Mouse (Mus musculus) forebrain, embryonic 11.5 days (tissue): ENCODE results near the gene Srsf6. TPM values are rescaled to one million over a fixed set of nuclear protein-coding genes. Genes with fewer than 3 reads are reported as not detected.

Experiments used
- ATAC-seq: fragments of 200-750 bp; cut with Nextera tagmentation; replicated peaks from 2 replicates; pipeline ENCODE4 v1.8.0; 2017; ENCODE audit warnings: moderate TSS enrichment; ENCODE audit not compliant: low FRiP score
- DNase-seq: peaks from one replicate; pipeline ENCODE4 v3.0.0-alpha.2; 2017; ENCODE audit warnings: low spot score
- H3K27ac ChIP-seq: fragments of 300-500 bp; sonication (generic); 2 replicates; pipeline ENCODE4 v1.5.1; 2014; ENCODE audit warnings: low read depth, low read length
- H3K27me3 ChIP-seq: fragments of 300-500 bp; sonication (generic); 2 replicates; pipeline ENCODE4 v1.6.1; 2014; ENCODE audit warnings: mild to moderate bottlenecking, low read length, mixed read lengths; ENCODE audit not compliant: control insufficient read depth, insufficient read depth
- H3K36me3 ChIP-seq: fragments of 300-500 bp; sonication (generic); 2 replicates; pipeline ENCODE4 v1.6.1; 2014; ENCODE audit warnings: mild to moderate bottlenecking, low read length, moderate library complexity, mixed read lengths; ENCODE audit not compliant: control insufficient read depth, insufficient read depth
- H3K4me1 ChIP-seq: fragments of 300-500 bp; sonication (generic); replicated peaks from 2 replicates; pipeline ENCODE4 v1.6.1; 2014; ENCODE audit warnings: low read length, mixed read lengths; ENCODE audit not compliant: control insufficient read depth, insufficient read depth
- H3K4me2 ChIP-seq: fragments of 300-500 bp; sonication (generic); 2 replicates; pipeline ENCODE4 v1.6.1; 2014; ENCODE audit warnings: low read depth, mild to moderate bottlenecking, low read length, moderate library complexity, mixed read lengths; ENCODE audit not compliant: severe bottlenecking
- H3K4me3 ChIP-seq: fragments of 300-500 bp; sonication (generic); 2 replicates; pipeline ENCODE4 v1.5.1; 2014; ENCODE audit warnings: low read depth, low read length
- H3K9ac ChIP-seq: fragments of 300-500 bp; sonication (generic); 2 replicates; pipeline ENCODE4 v1.6.1; 2014; ENCODE audit warnings: low read length
- H3K9me3 ChIP-seq: fragments of 300-500 bp; sonication (generic); 2 replicates; pipeline ENCODE4 v1.6.1; 2016; ENCODE audit warnings: low read length, mixed read lengths; ENCODE audit not compliant: control insufficient read depth
- WGBS: fragments of 180-500 bp; shearing (Covaris S2); extraction: QIAGEN DNeasy Blood & Tissue Kit; methylation state at CpG from one replicate; pipeline ENCODE4 v1.1.7; 2014; 5-methylcytosine and 5-hydroxymethylcytosine counted together
- polyA plus RNA-seq: library from polyadenylated mRNA; unstranded; fragments of >200 nt; fragmentation: Nextera tagmentation; extraction: Ambion mirVana; gene quantifications from 2 replicates; pipeline ENCODE4 v1.2.1, GENCODE M21; 2014

Srsf6 gene
- polyA plus RNA-seq, 1 experiment from 2014 or later: 311 TPM

GRCm38 (mm10) chr2:162900590-162900916 is 30.8 kb upstream of the Srsf6 start:
- H3K27ac ChIP-seq: no peak overlapping the region
- H3K9ac ChIP-seq: no peak overlapping the region
- H3K4me3 ChIP-seq: no peak overlapping the region
- H3K36me3 ChIP-seq: no peaks in the 10 kb centered on the region
- DNase-seq (no peak), ATAC-seq (no peak)
- H3K27me3 ChIP-seq: no peaks in the 10 kb centered on the region
- no peak overlapping the region for H3K4me2 ChIP-seq
- WGBS: 15% methylated on average over 2 of the region's 2 CpGs
- H3K9me3 ChIP-seq: no peaks in the 10 kb centered on the region
- no peaks in the 10 kb centered on the region for H3K4me1 ChIP-seq

GRCm38 (mm10) chr2:162905902-162906301 is 25.4 kb upstream of the Srsf6 start:
- ATAC-seq (no peak), DNase-seq (no peak)
- no peaks in the 10 kb centered on the region for H3K4me1 ChIP-seq
- no peak overlapping the region for H3K4me3 ChIP-seq
- H3K36me3 ChIP-seq: no peaks in the 10 kb centered on the region
- H3K27me3 ChIP-seq: no peaks in the 10 kb centered on the region
- WGBS: 77% methylated on average over 4 of the region's 4 CpGs
- H3K9ac ChIP-seq: no peak overlapping the region
- H3K9me3 ChIP-seq: no peaks in the 10 kb centered on the region
- no peak overlapping the region for H3K4me2 ChIP-seq
- no peak overlapping the region for H3K27ac ChIP-seq

DNA sequence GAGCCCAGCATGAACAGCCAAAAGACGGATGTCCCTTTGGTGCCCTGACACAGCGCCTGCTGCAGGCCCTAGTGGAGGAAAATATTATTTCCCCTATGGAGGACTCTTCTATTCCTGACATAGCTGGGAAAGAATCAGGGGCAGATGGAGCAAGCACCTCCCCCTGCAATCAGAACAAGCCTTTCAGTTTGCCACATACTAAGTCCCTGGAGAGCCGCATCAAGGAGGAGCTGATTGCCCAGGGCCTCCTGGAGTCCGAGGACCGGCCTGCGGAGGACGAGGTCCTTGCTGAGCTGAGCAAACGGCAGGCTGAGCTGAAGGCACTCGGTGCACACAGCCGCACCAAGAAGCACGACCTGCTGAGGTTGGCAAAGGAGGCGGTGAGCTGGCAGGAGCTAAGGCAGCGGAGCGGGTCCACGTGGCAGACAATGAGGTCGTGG is 23.3 kb upstream of the Srsf6 start:
- DNase-seq (no peak), ATAC-seq (no peak)
- WGBS: 48% methylated on average over 16 of the region's 16 CpGs
- H3K4me3 ChIP-seq: no peak overlapping the region
- no peaks in the 10 kb centered on the region for H3K4me1 ChIP-seq
- no peak overlapping the region for H3K9ac ChIP-seq
- H3K27ac ChIP-seq: no peak overlapping the region
- no peaks in the 10 kb centered on the region for H3K9me3 ChIP-seq
- no peaks in the 10 kb centered on the region for H3K36me3 ChIP-seq
- H3K27me3 ChIP-seq: no peaks in the 10 kb centered on the region
- H3K4me2 ChIP-seq: no peak overlapping the region

- no peaks in the 10 kb centered on the region for H3K36me3 ChIP-seq
- H3K4me3 ChIP-seq: no peak overlapping the region
- H3K9me3 ChIP-seq: no peaks in the 10 kb centered on the region
- no peaks in the 10 kb centered on the region for H3K4me1 ChIP-seq
- no peak for DNase-seq
- H3K4me2 ChIP-seq: no peak overlapping the region
- 83% methylated on average over 3 of the region's 3 CpGs for WGBS
- H3K27me3 ChIP-seq: no peaks in the 10 kb centered on the region
- no peak overlapping the region for H3K27ac ChIP-seq
- no peak for ATAC-seq
- H3K9ac ChIP-seq: no peak overlapping the region
These were observed 17.3 kb upstream of the Srsf6 start for GRCm38 (mm10) chr2:162914040-162914439.

DNA sequence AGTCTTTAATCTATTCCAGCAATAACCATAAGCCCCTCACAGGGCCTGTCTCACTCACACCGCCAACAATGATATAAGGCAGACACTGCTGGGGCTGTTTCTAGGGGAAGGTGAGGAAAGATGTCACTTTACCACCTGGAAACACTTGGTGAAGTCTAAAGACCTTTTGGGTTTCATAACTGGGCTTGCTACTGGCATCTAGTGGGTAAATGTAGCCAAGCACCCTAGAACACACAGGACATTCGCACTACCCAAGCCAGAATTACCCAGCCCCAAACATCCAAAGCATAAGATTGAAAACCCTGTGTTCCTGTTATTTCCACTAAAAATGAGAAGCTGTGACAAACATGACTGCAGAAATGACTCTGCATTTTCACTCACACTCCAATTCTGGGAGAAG is 16.8 kb upstream of the Srsf6 start:
- Histone ChIP-seq H3K27me3 (no peaks in the 10 kb centered on the region), H3K27ac (no peak overlapping the region), H3K4me1 (no peaks in the 10 kb centered on the region), H3K4me2 (no peak overlapping the region), H3K36me3 (no peaks in the 10 kb centered on the region), H3K4me3 (no peak overlapping the region), H3K9me3 (no peaks in the 10 kb centered on the region), H3K9ac (no peak overlapping the region)
- DNase-seq (no peak), ATAC-seq (no peak)
- 78% methylated on average over 2 of the region's 2 CpGs for WGBS

DNA sequence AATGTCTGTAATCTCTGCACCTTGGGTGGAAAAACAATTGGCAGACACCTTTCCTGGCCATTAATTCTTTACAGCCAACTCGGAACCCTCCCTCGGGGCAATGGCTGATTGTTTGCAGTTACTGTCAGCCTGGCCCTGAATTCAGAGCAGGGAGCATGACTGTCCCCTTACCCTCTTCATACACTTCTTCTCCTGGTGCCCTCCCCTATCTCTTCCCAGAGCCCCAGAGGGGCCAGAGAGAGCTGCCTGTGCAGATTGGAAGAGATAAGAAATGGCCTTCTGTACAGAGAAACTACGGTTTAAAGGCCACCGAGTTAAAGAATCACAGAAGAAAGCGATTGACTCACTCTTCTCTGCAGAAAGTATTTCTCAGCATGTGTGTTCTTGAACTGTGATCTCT is 11.4 kb upstream of the Srsf6 start:
- Histone ChIP-seq H3K9me3 (no peaks in the 10 kb centered on the region), H3K4me2 (no peak overlapping the region), H3K4me1 (no peaks in the 10 kb centered on the region), H3K27ac (no peak overlapping the region), H3K9ac (no peak overlapping the region), H3K4me3 (no peak overlapping the region), H3K27me3 (no peaks in the 10 kb centered on the region), H3K36me3 (no peaks in the 10 kb centered on the region)
- ATAC-seq (no peak), DNase-seq (peak; percentile 36)
- WGBS: 83% methylated on average over 5 of the region's 5 CpGs

DNA sequence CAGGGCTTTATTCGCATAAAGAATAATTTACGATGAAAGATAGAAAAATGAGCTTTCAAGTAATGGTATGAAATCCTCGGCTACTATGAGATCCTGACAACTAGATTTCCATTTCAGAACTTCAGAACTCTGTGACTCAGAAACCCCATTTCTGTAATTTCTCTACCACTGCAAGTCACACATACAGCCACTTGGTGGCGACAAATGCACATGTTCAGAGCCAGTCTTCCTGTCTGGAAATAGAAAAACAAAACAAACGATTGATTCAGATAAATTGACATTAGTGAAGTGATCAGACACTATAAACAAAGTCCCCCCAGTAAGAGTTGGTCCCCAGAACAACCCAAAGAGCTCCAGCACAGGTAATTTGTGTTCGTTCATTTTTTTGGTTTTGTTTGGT is 9.1 kb upstream of the Srsf6 start:
- no peak overlapping the region for H3K4me3 ChIP-seq
- H3K9me3 ChIP-seq: no peaks in the 10 kb centered on the region
- WGBS: 12% methylated on average over 6 of the region's 6 CpGs
- H3K36me3 ChIP-seq: no peaks in the 10 kb centered on the region
- no peak overlapping the region for H3K9ac ChIP-seq
- no peak for ATAC-seq
- no peak overlapping the region for H3K27ac ChIP-seq
- no peak overlapping the region for H3K4me2 ChIP-seq
- no peaks in the 10 kb centered on the region for H3K27me3 ChIP-seq
- no peaks in the 10 kb centered on the region for H3K4me1 ChIP-seq
- DNase-seq: peak; percentile 64

DNA sequence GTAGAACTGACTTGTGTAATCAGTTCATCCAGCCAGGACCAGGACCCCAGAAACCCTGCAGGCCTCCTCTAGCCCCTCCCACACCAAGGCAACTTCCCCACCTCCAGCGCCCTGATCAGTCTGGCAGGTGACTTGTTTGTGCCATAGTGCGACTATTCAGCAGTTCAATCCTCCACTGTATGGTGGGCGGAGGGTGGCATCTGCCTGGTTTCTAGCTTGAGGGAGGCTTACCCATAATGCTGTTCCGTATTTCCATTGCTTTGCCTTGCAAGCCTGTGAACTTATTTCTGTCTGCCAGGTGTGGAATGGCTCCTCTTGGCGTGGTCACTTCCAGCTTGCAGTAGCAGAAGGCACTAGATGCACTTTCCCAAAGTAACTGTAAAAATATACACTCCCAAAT is 8.5 kb upstream of the Srsf6 start:
- Histone ChIP-seq H3K4me2 (no peak overlapping the region), H3K9me3 (no peaks in the 10 kb centered on the region), H3K9ac (no peak overlapping the region), H3K4me1 (no peaks in the 10 kb centered on the region), H3K4me3 (no peak overlapping the region), H3K27me3 (no peaks in the 10 kb centered on the region), H3K27ac (no peak overlapping the region), H3K36me3 (no peaks in the 10 kb centered on the region)
- 78% methylated on average over 5 of the region's 5 CpGs for WGBS
- ATAC-seq (no peak), DNase-seq (peak; percentile 47)

DNA sequence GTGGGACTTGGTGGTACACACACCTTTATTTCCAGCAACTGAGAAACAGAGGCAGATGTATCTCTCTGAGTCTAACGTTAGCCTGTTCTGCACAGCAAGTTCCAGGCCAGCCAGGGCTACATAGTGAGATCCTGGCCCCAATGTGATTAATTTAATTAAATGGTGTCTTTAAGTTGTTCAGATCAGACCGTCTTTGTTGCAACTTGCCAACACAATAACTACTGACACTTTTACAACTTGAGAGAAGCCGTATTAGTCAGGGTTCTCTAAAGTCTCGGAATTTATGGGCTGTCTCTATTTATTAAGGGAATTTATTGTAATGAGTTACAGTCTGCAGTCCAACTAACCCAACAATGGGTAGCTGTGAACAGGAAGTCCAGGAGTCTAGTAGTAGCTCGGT is 7.2 kb upstream of the Srsf6 start:
- Histone ChIP-seq H3K36me3 (no peaks in the 10 kb centered on the region), H3K4me3 (no peak overlapping the region), H3K27ac (no peak overlapping the region), H3K9me3 (no peaks in the 10 kb centered on the region), H3K27me3 (no peaks in the 10 kb centered on the region), H3K4me1 (no peaks in the 10 kb centered on the region), H3K9ac (no peak overlapping the region), H3K4me2 (no peak overlapping the region)
- DNase-seq: peak; percentile 14
- no peak for ATAC-seq
- WGBS: 79% methylated on average over 5 of the region's 5 CpGs
